Mouse (Mus musculus): ENCODE results near the gene Jade2.

The Jade2 gene

DNA sequence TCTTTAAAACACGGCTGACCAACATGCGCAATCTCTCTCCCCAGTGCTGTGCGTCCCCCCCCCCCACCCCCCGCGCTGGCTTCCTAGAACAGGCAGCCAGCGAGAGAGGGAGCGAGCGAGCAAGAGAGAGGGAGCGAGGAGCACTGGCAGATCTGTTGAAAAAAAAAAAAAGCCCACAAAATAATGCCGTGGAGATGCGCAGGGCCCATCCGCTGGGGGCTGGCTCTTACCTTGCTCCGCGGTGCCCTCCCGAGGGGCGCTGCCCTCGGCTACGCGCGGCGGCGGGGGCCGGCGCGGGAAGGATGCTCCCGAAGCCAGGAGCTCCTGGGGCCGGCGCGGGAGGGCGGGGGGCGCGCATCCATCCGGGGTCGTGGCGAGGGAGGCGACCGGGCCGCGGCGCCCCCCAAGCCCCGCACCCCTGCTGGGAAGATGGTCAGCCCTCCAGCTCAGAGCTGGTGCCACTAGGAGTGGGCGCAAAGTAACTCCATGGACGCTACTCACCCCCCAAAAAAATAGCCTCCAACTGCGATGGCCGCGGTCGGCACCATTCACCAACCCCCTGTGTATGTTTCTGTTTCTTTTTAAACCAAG lies at the start of gene Jade2:
Gene Jade2 (minus strand): TSS at position 573 of the 591 bp plus-strand sequence.
- peak; percentile 80 for DNase-seq (ENCODE audit: inconsistent ontology term)

DNA sequence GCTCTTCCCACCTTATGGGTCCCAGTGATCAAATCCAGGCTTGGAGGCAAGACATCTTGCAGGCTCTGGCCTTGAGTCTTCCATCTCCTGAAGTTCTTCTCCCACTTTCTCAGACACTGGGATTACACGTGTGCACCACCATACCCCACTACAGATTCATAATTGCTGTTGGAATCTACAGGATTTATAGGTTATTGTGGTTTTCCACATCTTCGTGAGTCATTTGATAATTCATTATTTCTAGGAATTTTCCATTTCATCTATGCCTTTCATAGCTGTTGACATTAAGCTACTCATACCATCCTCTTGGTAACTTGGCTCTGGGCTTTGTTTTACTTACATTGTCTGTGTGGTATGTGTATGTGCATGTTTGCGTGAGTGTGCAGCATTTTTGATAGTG lies 46.8 kb upstream of the Jade2 start:
- DNase-seq (ENCODE audit: inconsistent ontology term): no peak

DNA sequence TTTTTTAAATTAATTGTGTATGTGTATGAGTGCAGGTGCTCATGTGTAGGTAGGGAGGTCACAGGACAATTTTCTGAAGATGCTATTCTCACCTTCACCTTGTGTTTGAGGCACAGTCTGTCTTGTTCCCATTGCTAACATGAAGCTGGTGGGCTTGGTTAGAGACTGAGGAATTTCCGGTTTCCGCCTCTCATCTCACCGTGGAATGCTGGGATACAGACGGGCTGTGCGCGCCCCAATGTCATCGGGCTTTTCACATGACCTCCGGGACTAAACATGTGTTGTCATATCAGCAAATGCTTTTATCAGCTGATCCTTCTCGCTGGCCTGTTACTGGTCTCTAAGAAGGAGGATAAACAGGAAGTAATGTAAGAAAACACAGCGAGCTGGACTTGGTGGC lies 42.2 kb upstream of the Jade2 start:
- DNase-seq (ENCODE audit: inconsistent ontology term): no peak

DNA sequence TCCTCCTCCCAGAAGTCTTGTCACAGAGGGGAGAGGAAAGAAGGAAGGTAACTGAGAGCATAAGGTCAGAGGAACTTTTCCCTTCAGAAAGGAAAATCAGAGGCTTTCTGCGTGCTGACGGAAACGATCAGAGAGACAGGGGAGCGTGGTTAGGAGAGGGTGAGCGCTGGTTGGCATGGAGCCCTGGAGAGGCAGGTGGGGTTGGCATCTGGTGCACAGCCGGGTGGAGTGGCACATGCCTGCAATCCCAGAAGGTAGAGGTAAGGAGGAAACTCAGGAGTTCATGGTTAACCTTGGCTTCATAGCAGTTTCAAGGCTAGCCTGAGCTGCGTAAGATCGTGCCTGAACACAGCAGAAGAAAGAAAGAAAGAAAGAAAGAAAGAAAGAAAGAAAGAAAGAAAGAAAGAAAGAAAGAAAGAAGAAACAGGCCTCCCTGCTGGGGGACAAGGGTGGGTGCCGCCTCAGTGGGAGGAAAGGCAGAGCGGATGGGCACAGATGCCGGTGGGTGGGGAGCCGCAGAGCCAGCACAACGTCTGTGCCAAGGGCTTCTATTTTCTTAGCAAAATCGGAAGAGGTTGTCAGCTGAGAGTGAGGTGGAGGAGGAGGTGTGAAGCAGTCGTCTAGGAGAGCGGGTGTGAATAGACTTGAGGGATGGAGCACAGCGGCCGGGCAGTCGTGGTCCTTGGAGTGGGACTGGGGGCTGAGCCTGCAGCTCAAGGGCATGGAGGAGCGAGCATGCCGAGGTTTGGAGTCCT lies 41.0 kb upstream of the Jade2 start:
- DNase-seq (ENCODE audit: inconsistent ontology term): no peak

DNA sequence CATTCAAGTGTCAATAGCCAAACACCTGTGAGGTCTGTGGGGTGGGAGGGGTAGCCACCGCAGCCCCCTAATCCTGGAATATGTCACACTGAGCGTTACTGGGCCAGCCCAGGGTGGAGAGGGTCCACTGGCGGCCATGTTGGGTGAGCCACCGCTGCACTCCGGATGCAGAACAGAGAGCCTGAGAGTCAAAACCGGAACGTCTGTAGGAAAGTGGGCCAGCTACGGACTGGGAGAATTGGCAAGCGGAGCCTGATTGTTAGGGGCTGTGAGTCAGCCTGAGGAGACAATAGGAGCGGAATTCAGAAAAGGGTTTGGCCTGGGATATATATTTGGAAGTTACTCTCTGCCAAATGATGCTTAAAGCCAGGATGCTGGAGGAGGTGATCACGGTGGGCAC lies 39.9 kb upstream of the Jade2 start:
- peak; percentile 73 for DNase-seq (ENCODE audit: inconsistent ontology term)

DNA sequence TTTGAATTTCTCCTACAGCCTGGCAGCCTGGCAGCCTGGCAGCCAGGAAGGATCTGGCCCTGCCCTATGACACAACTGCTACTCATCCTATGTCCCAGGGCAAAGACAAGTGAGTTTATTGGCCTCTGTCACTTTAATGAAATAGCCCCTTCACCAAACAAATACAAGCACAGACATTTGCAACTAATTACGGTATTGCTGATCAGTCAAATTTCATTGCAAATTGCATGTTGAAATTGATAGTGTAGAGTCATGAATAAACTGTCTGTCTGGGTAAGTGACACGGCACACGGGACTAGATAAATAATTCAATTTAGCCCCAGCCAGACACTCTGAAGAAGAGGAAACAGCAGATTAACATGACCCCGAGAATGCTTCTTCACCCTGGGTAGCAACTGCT lies 38.6 kb upstream of the Jade2 start:
- DNase-seq (ENCODE audit: inconsistent ontology term): peak; percentile 58

DNA sequence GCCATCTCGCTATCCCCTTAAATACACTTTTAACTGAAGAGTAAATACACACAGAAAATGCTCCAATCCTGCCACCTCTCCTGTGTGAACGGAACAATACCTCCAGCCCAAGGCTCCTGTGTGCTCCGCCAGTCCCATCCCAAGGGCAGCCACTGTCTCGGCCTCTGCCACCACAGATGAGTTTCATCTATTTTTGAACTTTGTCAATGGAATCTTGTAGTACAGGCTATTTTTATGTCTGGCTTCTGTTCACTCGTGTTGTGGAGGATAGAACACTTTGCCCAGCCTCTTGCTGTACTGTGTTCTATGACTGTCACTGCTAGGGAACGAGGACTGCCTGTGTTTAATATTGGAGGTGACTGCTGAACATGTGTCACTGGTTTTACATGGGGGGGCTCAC lies 28.2 kb upstream of the Jade2 start:
- DNase-seq (ENCODE audit: inconsistent ontology term): no peak

DNA sequence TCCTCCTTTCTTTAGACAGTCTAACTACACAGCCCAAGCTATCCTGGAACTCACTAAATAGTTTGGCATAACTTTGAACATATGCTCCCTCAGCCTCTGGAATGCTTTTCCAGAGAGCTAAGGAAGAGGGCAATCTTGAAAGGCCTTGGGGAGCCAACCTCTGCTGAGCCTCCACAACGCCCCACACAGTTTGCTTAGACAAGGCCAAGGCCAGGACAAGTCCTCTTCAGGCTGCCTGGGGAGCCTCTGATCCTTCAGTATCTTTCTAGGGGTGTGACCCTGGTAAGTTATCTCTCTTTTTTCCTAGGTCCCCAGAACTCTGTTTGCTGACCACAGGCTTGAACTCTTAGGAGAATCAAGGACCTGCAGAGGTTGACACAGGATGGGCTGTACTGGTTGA lies 26.6 kb upstream of the Jade2 start:
- no peak for DNase-seq (ENCODE audit: inconsistent ontology term)

DNA sequence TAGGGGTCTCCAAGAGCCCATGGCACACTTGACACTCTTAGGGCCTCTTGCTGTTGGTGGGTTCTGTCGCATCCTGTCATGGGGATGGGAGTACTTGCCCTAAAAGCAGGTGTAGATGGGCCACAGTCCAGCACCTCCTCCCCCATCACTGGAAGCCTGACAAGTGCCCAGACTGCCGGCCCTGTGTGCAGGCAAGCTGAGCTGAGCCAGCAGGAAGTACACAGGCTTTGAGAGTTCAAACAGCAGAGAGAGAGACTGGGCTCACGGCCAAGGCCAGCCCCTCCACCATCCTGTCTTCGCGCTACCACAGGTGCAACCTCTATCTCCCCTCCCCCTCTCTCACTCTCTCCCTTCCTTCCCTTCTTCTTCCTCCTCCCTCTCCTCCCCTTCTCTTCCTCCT lies 26.2 kb upstream of the Jade2 start:
- no peak for DNase-seq (ENCODE audit: inconsistent ontology term)

DNA sequence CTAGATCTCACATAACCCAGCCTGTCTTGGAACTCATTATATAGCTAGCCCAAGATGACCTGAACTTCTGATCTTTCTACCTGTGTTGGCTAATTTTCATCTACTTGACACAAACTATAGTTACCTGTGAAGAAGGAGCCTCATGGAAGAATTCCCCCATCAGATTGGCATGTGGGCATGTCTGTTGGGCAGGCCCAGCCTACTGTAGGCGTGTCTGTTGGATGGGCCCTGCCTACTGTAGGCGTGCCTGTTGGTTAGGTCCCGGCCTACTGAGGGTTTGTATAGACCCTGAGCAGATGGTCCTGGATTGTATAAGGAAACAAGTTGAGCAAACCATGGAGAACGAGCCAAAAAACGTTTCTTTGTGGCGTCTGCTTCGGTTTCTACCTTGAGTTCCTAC lies 24.3 kb upstream of the Jade2 start:
- DNase-seq (ENCODE audit: inconsistent ontology term): no peak

DNA sequence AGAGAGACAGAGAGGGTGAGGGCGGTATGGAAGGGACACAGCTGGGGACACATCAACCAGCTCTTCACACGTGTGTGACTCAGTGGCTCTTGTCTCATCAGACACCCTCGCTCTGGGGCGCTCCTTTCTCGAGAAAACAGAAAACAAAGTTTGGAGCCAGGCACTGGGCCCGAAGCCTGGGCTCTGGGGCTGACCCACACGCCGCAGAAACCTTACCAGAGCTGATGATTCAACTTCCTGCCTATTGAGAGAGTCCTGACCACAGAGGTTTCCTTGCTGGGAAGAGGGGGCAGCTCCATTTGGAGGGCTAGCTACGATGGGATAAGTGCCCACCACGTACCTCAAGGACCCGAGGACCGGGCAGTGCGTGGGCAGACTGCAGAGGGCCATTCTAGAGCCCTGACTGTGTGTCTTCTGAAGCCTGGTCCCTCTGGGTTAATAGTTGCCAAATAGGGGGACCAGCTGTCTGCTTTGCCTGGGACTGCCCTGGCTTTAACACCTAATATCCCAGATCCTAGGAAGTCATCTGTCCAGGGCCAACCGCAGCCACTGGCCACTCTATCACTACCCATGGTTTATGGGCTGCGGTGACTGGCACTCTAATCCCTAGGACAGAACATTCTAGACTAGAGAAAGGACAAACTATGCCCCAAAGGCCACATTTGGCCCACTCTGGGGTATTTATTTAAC lies 23.7 kb upstream of the Jade2 start:
- peak; percentile 81 for DNase-seq (ENCODE audit: inconsistent ontology term)

DNA sequence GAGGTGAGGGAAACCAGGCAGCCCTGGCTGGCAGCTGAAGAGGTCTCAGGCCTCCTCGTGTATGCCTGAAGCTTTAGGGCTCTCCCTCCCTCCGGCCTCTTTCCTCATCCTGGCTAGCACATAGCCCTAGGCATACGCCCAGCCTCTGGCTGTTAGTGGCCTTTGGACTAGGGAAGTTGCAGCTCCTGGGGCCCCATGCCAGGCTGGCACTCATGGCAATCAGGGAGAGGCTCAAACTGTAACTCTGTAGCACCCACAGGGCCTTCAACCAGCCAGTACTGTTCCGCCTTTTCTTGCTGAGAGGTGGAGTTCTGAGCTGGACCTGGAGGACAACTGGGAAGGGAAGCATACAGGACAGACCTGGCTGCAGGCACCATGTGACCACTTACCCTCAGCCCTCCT lies 19.5 kb upstream of the Jade2 start:
- DNase-seq (ENCODE audit: inconsistent ontology term): no peak

DNA sequence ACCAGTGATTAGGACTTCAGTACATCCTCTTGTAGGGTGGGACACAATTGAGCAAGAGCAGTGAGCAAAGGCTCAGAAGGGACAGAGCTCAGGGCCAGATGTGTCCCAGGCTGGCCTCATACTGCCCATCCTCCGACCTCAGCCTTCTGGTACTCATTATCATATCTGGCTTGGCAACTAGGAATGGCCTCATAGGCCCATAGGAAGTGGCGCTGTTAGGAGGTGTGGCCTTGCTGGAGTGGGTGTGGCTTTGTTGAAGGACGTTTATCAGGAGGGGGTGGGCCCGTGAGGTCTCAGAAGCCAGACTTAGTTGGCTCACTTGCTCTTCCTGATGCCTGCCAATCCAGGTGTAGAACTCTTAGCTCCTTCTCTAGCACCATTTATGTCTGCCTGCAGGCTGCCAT lies 18.3 kb upstream of the Jade2 start:
- no peak for DNase-seq (ENCODE audit: inconsistent ontology term)

DNA sequence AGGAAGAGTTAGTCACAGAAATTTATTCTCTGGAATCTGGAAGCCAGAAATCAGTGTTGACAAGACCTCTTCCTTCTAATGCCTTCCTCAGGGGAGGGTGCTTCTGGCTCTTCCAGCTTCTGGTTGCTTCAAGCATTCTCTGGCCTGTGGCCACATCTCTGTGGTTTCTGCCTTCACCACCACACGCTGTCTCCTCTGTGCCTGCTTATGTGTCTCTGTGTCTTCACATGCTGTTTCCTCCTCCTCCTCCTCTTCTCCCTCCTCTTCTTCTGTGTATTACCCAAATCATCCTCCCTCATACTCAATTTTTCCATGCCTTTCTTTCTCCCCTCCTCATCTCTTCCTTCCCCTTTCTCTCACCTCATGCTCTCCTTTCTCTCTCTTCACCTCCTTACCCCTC lies 17.6 kb upstream of the Jade2 start:
- DNase-seq (ENCODE audit: inconsistent ontology term): peak; percentile 96

DNA sequence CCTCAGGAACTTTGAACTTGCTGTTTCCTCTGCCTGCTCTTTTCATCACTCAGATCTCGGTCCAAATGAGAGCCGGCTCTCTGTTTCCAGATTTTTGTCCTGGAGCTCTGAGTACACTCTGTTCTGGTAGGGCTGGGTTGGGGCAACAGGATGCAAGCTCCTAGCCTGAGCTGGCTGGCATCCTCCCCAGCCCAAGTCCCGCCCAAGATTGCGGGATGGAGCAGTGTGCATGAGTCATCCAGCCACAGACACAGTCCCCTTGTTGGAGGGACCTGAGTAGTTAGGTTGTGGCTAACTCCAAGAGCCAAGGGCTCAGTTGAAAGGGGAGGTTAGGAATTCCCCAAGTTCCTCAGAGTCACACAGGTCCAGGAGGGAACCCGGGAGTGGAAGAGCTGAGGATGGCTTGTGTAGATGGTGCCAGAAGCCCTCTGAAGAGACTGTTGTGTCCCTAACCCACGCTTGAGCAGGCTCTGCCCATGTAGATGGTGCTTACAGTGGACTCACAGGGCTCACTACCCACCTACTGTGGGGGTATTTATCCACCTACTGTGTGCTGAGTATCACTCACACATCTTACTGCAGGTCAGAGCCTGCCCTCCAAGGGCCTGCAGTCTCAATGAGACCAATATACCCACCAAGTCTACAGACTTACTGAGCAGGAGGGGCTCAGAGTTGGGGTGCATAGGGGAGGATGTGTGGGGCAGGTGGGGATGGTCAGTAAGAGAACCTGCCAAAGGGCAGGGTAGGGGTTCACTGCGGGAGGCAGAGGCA lies 17.0 kb upstream of the Jade2 start:
- peak; percentile 98 for DNase-seq (ENCODE audit: inconsistent ontology term)

DNA sequence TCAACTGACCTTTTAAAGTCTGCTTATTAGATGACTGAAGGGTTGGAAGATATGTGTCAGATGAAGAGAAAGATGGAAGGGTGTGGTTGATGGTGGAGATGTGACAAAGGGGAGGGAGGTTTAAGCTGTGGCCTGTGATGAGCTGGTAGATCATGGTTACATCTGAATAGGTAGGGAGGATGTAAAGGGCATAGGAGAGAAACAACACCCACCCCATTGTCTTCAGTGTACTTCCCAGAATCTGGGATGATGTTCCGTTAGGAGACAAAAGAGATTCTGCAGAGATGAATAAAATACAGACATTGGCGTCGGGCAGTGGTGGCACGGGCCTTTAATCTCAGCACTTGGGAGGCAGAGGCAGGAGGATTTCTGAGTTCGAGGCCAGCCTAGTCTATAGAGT lies 15.7 kb upstream of the Jade2 start:
- DNase-seq (ENCODE audit: inconsistent ontology term): no peak

DNA sequence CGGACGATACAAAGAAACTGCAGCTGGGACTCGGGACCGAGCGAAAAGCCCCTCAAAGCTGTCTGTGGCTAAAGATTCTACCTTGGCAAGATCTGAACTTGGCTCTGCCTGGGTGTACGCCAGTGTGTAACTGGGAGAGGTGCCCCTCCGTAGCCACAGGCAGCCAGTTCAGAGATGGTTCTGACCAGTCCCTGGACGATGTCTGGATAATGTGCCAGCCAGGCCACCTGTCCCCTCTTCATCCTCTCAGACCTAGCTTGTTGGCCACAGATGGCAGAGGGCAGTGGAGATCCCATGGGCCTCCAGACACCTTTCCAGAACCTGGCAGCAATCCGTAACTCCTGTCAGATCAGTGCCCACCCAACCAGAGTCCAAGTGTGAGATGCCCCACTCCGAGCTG lies 9.8 kb upstream of the Jade2 start:
- no peak for DNase-seq (ENCODE audit: inconsistent ontology term)

DNA sequence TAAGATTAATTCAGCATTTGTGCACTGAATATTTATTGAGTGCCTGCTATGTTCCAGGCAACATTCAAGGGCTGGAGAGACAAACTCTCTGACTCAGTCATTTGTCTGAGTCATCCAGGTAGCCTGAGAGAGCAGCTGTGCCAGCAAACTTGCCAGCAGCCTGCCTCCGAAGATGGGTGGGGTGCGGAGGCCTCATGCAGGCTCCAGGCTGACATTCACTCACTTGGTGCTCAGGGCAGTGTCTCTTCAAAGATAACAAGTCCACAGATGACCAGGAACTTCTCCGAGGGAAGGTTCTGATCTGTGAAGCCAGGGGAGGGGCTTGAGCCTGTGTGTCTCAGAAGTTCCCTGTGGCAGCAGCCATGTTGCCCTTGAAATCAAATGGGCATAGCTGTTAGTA lies 8.6 kb upstream of the Jade2 start:
- no peak for DNase-seq (ENCODE audit: inconsistent ontology term)

DNA sequence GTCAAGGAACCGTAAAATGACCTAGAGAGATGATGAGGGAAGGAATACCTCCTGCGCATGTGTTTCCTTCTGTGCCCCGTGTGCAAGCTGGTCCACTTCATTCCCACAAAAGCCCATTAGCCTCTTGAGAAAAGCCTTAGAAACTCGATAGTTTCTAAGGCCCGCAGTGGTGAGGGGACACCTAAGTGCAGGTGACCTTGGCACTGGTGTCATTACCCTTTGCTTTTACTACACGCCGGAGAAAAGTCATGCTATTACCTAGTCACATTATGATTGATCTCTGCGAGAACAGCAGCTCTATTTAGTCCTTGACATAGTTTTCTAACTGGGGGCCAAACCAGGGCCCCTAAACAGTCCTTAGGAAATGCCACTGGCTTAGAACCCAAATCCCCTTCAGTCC lies 3.2 kb upstream of the Jade2 start:
- no peak for DNase-seq (ENCODE audit: inconsistent ontology term)

DNA sequence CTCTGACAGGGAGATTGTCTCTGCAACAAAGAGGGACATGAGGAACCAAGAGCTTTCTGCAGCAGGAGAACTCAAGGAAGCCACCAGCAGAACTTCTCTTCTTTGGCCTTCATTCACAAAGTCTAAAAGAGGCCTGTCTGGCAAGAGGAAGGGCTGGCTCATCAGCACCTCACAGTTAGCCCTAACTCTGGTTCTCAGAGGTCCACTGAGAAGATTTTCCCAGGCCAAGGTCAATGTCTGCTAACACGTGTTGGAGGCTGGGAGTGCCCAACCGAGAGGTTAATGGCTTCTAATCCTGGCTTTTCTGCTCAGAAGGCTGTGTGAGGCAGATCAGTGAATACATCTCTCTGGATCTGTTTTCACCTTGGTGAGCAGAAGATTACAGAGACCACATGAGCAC lies 2.1 kb upstream of the Jade2 start:
- DNase-seq (ENCODE audit: inconsistent ontology term): no peak

DNA sequence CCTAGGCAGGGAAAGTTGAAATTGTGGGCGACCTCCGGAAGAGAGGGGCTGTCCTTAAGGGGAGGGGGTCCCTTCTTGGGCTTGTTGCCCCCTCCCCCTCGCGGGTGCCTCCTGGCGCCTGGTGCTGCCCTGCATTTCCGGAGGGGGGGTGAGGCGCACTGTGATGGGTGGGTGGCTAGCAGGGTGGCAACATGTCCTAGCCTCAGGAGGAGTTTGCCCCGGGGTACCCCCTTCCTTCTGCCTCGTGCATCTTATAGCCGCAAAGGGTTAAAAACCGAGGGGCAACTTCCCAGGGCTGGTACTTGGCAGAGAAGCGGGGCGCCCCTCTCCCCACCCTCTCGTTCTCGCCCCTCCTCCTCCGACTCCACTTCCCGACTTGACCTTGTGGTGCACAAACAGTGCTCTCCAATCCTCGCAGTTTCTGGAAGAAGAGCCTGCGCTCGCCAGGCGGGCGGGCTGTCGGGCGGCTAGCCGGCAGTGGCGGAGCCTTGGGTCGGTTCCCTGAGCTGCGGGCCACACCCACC lies 1.1 kb upstream of the Jade2 start:
- DNase-seq (ENCODE audit: inconsistent ontology term): peak; percentile 73

Measured in Muller cell, postnatal 12 days (primary cell).